Mouse (Mus musculus): Measurements from ENCODE around the gene Smc3.
"Not testable (repeated sequence)": the region's sequence is repeated elsewhere in the genome, so short reads cannot be mapped to it uniquely, and the experiment has no call there.

Gene Smc3

DNA sequence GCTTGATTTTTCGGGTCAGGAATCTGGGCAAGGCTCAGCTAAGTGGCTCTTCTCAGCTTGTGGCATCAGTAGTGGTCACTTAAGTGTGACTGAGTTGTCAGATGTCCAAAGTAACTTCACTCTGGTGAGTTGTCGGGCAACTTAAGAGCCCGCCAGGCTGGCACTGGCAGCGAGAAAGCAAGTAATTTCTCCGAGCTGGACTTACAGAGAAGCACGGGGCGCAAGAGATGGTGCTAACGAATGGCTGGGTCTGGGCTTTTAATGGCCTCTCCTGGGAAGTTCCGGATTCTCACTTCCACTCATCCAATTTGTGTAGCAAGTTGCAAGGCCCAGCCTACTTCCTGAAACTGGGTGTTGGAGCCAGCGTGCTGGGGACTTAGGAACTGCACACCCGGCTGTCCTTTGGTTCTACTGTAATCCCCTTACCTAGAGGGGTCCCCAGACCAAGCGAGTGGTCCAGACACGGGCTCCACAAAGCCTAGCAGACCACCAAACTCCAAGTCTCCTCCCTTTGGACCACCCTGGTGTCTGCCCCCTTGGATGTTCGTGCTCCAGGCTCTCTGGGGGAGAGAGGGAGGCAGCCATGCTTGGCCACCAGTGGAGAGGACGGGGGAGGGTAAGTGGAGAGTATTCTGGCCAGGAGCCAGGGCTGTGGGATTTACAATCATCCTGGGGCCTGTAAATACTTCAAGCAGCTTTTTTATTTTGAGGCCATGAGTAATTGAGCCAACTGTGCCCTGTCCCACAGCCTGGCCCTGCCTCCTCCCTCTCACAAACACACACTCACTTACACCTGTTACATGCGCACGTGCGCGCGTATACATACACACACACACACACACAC lies 53.6 kb downstream of the Smc3 start:
- no peak for DNase-seq (ENCODE audit: low spot score in 2 of 2)

DNA sequence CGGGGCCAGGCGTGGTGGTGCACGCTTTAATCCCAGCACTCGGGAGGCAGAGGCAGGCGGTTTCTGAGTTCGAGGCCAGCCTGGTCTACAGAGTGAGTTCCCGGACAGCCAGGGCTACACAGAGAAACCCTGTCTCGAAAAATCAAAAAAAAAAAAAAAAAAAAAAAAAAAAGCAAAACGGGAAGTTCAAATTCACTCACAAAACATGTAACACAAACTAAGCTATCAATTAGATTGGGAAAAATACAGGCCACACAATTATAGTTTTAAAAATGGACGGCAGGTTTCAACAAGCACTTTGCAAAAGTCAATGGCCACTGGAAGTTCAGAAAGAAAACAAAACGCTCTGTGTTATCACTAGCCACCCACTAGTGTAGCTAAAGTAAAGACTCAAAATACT lies 56.2 kb downstream of the Smc3 start:
- DNase-seq (ENCODE audit: low spot score in 2 of 2): not testable (repeated sequence)

DNA sequence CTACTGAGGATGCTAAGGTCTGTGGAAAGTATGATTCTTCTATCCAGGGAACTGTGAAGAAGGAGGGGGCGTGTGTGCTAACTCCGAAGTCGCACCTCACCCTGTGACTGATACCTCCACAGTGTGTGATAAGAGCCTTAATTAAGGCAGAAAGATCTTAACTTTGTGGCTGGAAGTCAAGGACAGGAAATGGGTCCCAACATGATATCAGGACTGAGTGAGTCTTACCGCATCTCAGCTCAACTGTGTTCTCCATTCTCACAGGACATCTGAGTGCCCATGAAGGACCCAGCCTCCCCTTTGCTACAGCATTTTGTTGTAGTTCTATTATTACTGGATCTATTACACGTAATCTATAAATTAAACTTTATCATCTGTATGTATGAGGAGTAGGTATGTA lies 57.2 kb downstream of the Smc3 start:
- no peak for DNase-seq (ENCODE audit: low spot score in 2 of 2)

DNA sequence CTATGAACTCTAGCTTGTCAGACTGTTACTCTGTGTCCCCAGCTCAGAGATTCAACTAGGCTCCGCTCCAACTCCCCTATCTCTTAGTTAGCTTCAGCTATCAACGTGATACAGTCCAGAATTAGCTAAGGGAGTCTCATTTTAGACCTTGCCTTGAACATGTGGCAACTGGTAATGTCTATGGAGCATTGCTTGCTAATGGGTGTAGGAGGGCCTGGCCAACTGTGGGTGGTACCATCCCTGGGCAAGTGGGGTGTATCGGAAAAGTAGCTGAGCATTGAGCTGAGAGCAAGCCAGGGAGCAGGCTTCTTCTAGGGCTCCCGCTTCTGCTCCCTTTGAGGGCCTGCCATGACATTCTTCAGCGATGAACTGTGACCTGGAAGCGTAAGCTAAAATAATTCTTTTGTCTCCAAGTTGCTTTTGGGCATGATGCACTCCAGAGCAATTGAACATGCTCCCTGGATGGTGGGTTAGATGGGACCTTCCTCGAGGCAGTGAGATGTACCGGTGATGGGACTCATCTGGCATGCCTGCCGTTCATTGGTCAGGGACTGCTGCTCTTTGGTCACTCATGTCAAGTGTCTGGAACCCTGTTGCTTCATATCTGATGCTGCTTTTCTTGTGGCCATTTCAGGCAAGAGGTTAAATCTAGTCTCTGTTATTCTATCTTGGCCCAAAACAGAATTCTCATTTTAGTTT lies 60.7 kb downstream of the Smc3 start:
- no peak for DNase-seq (ENCODE audit: low spot score in 2 of 2)

DNA sequence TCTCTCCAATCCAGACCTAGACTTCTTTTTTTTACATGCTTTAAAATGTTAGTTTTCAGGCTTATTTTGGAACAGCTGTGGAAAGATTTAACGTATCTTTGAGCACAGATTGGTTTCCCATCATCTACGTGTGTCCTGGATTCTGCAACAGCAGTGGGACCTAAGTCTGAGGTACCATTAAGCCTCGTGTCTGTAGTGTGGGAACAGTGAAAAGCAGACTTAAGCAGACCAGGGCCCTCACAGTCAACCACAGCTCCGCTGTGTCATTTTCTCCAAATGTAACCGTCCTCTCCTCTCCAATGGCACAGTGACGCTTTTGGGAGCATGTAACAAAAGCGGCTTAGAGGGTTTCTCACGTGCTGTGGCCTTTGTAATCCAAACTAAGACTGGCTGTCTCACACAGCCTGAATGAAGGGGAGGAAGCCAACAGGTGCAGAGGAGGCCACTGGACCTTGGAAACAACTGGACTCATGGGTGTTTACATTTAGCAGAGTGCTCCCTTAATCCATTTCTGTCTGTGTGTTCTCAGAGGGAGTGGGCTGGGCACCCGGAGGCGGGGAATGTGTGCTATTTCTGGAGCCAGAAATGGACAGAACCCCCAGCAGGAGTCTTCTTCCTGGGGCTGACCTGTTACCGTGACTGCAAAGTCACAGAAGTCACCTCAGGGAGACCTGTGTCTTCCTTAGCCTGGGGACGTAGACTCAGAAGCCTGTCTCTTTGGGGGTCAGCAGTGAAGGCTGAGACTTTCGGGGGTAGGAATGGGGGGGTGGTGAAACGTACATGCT lies 61.9 kb downstream of the Smc3 start:
- DNase-seq (ENCODE audit: low spot score in 2 of 2): no peak

DNA sequence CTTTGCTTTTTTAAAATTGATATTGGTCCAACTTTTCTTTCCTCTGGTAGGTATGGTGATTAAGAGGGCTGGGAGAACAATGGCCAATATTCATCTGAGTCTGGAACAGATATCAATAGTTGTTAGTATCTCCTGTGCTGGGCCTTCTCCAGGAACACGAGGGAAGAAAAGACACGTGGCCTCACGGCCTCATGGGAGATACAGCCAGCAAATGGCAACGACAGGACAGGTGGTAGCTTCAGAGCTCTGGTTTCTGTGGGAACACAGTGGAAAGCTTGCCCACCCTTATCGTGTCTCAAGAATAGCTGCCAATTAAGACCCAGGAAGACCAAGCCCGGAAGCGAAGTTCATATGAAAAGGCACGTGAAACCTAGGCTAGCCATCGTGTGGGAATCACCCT lies 64.6 kb downstream of the Smc3 start:
- DNase-seq (ENCODE audit: low spot score in 2 of 2): no peak

DNA sequence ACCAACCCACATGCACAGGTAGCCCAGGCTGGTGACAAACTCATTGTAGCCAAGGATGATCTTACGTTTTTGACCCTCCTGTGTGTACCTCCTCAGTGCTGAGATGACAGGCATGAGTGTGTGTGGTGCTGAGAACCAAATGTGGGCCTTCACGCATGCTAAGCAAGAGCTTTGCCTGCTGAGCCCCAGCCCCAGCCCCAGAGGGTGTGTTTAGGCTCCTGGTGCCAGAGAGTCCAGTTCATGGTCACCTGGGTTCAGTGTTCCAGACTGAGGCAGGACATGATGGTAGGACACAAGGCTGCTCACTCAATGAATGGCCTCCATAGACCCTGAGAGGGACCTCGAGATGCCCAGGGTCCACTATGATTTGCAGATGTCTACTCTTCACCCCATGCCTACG lies 65.2 kb downstream of the Smc3 start:
- no peak for DNase-seq (ENCODE audit: low spot score in 2 of 2)

DNA sequence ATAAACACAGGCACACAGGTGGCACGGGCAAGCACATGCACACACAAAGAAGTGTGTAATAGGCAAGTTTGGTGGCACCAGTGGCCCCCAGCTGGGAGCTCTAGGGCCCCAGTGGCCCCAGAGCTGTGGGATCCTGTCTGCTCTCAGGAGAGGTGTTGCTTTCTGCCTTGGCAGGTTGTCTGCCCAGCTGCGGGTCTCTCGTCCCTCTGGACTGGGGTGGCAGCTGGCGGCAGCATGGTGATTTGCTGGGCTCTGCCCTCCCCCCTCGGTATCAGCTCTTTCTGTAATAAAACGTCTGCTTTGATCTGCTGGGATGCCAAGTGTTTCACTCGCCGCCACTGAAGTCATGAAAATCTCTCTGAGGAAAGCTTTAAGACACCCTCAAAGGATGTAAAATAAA lies 66.5 kb downstream of the Smc3 start:
- no peak for DNase-seq (ENCODE audit: low spot score in 2 of 2)

DNA sequence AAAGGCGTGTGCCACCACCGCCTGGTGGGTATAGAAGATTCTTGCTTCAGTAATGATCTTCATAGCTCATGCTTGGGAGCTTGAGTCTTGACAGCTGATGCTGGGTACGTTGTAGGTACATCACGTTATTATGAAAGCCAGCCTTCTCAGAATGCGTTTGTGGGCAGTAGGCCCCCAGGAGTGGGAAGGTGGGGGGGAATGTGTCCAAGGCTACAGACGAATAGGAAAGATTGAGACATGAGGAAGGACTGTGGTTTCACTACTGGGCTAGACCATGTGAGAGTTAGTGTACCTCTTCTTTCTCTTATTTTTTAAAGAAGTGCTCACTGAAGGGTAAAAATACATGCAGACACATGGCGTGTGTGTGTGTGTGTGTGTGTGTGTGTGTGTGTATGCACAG lies 68.6 kb downstream of the Smc3 start:
- no peak for DNase-seq (ENCODE audit: low spot score in 2 of 2)

DNA sequence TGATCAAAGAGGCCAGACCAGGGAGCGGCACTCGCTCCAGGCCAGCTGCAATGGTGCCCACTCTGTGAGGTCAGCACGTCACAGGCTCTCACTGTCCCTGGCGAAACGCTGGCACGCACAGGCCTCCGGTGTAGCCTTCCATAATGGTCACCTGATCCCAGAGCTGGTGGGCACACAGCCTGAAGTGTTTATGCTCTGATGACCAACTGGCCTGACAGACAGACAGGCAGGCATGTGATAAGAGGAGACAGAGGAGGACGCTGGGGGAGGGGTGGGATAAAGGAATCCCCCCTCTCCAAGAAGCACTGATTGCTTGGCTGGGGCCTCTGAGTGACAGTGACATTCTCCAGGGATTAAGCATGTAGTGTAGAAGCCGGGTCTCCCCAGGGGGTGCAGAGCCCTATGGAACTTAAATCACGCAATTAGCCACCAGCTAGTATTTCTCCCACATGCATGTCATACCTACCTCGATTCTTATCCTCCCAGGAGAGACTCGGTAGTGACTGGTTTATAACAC lies 70.5 kb downstream of the Smc3 start:
- no peak for DNase-seq (ENCODE audit: low spot score in 2 of 2)

DNA sequence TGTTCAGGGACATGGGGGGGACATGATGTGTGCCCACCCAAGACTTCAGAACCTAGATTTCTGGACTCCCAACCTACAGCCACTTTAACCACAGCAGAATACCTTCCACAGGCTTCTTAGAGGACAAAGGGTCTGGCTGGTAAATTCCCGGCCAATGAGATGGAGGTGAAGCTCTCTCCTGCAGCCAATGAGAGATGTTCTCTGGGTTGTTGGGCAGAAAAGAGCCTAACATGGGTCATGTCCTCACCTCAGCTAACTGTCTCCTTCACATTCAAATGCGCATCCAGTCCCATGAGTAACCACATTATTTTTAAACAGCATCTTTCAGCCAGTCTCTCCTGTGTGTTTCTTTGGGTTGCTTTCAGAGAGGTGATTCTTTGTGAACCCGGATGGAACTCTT lies 71.2 kb downstream of the Smc3 start:
- no peak for DNase-seq (ENCODE audit: low spot score in 2 of 2)

DNA sequence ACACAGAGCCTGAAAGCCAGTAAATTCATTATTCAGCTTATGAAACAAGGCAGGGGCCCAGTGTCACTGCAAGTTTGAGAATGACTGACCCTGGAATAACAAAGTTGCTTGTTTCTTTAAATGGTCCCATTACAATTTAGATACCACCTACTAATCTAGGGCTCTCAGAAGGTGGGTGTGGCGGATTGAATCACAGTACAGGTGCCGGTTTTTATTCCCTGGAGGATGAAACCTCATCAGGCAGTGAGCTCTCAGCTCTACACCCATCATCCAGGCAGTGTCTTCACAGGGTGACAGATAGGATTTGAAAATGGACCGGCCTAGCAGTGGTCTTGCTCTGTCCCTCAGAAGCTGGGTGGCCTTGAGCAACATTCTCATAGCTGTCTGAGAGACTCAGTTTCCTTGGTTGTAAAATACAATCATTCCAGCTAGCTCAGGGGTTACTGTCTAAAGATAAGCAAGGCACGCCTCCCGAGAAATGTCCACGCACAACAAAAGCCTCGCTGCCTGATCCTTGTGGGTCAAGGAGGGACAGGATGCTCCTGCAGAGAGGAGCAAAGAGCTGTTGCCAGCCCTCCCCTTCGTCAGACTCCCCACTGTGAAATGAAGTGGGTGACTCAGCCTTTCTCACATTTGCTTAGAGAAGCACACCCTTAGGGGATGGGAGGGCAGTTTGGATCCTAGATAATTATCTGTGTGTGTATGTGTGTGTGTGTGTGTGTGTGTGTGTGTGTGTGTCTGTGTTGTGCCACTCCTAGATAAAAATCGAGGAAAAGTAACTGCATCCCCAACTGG lies 74.1 kb downstream of the Smc3 start:
- no peak for DNase-seq (ENCODE audit: low spot score in 2 of 2)

DNA sequence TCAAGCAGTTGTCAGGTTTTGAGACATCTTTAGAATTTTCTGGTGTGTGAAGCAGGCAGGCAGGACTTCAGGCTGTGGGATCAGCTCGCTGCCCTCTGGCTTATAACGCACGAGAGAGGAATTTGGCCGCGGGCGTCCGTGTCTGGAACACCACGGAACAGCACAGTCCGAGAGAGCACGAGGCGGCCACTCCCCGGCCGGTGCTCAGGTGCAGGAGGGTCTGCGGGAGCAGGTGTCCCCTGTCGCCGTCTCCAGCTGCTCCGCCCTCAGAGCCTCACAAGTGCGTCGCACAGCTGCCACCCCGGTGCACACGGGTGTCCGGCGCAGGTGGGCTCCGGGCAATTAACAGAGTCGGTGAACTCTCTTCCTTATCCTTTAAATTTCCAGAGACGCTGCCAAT lies 76.0 kb downstream of the Smc3 start:
- no peak for DNase-seq (ENCODE audit: low spot score in 2 of 2)

DNA sequence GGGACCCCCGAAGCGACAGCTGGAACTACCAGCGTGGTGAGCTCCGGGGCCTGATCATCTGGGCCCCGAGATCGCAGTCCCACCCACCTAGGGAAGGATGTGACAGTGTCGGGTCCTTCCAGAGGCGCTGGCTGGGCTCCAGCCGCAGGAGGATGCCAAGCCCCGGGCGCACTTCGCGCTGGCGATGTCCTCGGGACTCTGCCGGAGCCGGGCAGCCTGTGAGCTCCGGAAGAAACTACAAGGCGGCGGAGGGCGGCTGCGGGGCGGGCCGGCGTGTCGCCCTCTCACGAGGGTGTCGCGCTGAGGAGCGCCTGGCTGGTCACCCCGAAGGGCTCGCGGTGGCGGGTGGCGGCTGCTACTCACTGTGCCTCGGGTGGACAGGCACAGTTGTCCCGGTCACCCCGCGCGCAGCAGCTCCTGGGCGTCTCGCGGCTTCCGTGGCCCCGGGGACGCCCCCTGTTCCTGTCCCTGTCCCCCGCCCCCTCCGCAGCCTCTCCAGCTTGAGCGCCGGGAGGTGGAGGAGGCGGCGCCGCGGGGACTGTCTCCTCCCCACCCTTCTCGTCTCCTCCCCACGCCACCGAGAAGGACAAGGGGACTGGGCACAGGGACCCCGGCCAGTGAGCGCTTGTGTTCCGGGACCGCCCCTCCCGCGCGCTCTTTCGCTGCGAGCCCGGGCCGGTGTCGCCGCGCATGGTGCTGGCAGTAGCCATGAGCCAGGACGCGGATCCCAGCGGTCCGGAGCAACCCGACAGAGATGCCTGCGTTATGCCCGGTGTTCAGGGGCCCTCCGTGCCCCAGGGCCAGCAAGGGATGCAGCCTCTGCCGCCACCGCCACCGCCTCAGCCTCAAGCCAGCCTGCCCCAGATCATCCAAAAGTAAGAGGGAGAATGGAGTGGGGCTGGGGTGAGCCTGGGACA lies 76.8 kb downstream of the Smc3 start, which contains the start of gene Rbm20:
Gene Rbm20, plus strand, starts transcription at position 589 of the 917 bp plus-strand sequence.
- peak in 1 of 2 experiments; percentile 27 for DNase-seq (ENCODE audit: low spot score in 2 of 2)

DNA sequence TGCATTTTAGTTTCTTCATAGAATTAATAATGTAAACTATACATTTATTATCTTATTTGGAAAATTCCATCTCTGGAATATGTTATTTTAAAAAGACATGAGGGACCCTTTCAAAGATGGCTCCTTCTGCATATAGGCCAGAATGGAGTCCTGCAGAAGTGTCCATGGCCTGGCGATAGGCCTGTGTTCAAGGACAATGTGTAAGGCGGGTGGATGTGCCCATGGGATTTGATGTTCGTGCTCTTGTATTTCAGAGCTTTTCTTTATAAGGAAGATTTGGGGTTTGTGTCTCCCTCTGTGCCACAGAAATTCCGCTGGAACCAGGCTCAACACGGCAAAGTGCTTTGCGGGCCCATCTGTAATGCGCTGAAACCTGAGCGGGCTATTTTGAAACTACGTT lies 79.0 kb downstream of the Smc3 start:
- no peak for DNase-seq (ENCODE audit: low spot score in 2 of 2)

DNA sequence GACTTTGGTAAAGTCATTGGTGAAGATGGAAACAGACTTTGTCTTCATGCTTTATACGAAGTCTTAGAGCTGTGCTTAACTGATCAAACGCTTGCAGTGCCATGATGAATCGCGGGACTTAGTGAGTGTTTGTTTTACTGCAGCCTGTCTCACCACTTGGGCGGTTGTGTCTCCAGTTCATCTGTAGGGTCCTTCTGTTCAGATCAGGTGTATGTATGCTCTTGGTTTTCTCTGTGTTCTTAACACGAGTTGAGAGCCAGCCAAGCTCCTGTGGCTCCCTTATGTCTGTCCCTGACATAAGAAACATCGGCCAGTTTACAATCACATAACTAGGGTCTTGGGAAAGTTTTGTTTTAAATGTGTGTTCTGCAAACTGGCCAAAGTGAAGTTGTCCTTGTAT lies 79.8 kb downstream of the Smc3 start:
- DNase-seq (ENCODE audit: low spot score in 2 of 2): no peak

DNA sequence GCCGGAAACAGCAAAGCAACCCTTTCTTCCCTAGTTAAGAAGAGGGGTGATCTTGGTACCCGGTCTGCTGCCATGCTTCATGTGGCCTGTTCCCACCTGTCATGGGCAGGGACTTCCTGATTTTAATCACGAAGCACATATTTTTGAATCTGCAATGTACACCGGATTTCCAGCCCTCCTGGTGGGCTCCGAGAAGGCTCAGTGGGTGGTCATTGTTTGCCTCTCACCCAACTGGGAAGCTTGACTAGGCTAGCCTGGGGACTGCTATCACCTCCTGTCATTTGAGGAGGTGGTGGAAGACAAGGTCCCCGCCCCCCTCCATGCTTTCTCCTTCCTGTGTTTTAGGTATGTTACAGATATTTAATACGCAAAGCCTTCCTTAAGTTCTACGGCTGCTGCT lies 82.2 kb downstream of the Smc3 start:
- no peak for DNase-seq (ENCODE audit: low spot score in 2 of 2)

DNA sequence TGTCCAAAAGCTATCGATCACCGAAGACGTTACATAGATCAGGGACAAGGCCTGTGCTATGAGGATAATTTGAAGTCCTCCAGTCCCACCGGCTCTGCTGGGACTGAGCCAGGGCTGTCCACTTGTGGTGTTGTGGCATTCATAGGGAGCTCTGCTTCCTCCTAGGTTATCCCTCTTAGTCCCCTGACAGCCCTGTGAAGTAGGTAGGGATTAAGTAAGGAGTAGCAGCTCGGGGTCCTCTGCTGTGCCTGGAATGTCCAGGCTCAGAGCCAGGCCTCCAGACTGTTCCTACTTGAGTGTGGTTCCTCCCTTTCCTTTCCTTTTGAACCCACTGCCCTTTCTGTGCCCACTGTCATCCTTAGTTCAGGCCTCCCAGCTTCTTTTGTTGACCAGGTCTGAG lies 87.4 kb downstream of the Smc3 start:
- DNase-seq (ENCODE audit: low spot score in 2 of 2): no peak

DNA sequence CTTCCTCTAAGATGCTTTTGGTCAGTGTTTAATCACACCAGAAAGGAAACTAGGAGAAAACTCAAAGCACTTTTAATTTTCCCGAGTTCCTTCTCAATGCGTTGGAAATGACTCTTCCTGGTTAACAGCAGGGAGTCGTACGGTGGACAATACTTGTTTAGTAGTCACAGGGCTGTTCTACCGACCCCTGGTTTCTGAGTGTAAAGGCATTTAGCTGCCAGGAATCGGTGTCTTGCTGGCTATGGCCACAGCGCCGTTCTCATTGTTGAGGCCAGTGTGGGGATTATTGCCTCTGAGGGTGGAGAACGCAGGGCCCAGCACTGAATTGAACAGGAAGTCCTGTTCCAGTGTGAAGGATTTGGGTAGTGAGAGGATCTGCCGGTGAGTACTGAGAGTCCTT lies 90.6 kb downstream of the Smc3 start:
- no peak for DNase-seq (ENCODE audit: low spot score in 2 of 2)

DNA sequence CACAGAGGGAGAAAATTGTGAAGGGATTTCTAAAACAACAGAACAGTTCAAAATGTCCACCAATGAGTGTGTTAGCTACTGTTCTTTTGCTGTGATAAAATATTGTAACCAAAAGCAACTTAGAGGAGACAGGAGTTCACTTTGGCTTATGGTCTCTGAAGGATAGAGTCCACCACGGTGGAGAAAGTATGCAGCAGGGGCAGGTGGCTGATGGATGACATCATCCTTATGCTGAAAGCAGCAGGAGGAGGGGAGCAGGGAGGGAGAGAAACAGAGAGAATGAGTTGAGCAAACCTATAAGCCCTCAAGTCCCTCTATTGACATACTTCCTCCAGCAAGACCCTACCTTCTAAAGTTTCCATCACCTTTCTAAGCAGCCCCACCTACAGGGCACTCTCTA lies 93.8 kb downstream of the Smc3 start:
- no peak for DNase-seq (ENCODE audit: low spot score in 2 of 2)
